Mouse (Mus musculus) c-Kit-positive CD71-positive TER-119-negative erythroid progenitor cells, embryonic 14.5 days (primary cell): ENCODE data around the gene Cdh5.
"Not testable (repeated sequence)": the region's sequence is repeated elsewhere in the genome, so short reads cannot be mapped to it uniquely, and the experiment has no call there.

Experiments used
- DNase-seq: peaks from one replicate; pipeline ENCODE4 v3.0.0-alpha.2; 2013; ENCODE audit warnings: low read depth

Cdh5 gene

GRCm38 (mm10) chr8:104101415-104101814 lies at the start of gene Cdh5:
TSS of gene Cdh5 (plus strand) at chr8:104101625.
- DNase-seq = no peak

GRCm38 (mm10) chr8:104059922-104060321 lies 41.5 kb upstream of the Cdh5 start:
- no peak for DNase-seq

GRCm38 (mm10) chr8:104060446-104060845 lies 41.0 kb upstream of the Cdh5 start:
- no peak for DNase-seq

GRCm38 (mm10) chr8:104061048-104061988 lies 40.1 kb upstream of the Cdh5 start:
- DNase-seq = no peak

- no peak for DNase-seq
Observed at GRCm38 (mm10) chr8:104061989-104062820, 39.2 kb upstream of the Cdh5 start.

- DNase-seq = no peak
Observed at GRCm38 (mm10) chr8:104065223-104065622, 36.2 kb upstream of the Cdh5 start.

GRCm38 (mm10) chr8:104065906-104066518 lies 35.4 kb upstream of the Cdh5 start:
- DNase-seq = no peak

GRCm38 (mm10) chr8:104067390-104067925 lies 34.0 kb upstream of the Cdh5 start:
- no peak for DNase-seq

GRCm38 (mm10) chr8:104068421-104069035 lies 32.9 kb upstream of the Cdh5 start:
- no peak for DNase-seq

- not testable (repeated sequence) for DNase-seq
Observed at GRCm38 (mm10) chr8:104070201-104070865, 31.1 kb upstream of the Cdh5 start.

- DNase-seq = no peak
Observed at GRCm38 (mm10) chr8:104070949-104071348, 30.5 kb upstream of the Cdh5 start.

GRCm38 (mm10) chr8:104075079-104075478 lies 26.3 kb upstream of the Cdh5 start:
- DNase-seq = no peak

GRCm38 (mm10) chr8:104076541-104077412 lies 24.6 kb upstream of the Cdh5 start:
- no peak for DNase-seq

GRCm38 (mm10) chr8:104078091-104078490 lies 23.3 kb upstream of the Cdh5 start:
- DNase-seq = no peak

- no peak for DNase-seq
Observed at GRCm38 (mm10) chr8:104085281-104085680, 16.1 kb upstream of the Cdh5 start.

GRCm38 (mm10) chr8:104086615-104087014 lies 14.8 kb upstream of the Cdh5 start:
- DNase-seq = no peak

- no peak for DNase-seq
Observed at GRCm38 (mm10) chr8:104087091-104087490, 14.3 kb upstream of the Cdh5 start.

- DNase-seq = not testable (repeated sequence)
Observed at GRCm38 (mm10) chr8:104087878-104088277, 13.5 kb upstream of the Cdh5 start.

GRCm38 (mm10) chr8:104088881-104089280 lies 12.5 kb upstream of the Cdh5 start:
- no peak for DNase-seq
